Mouse (Mus musculus): ENCODE measurements at regions not wholly inside any gene's neighbourhood (a gene's known extent, or its start where the extent isn't known, plus 50 kb on each side); places are given as distances from the start of the nearest gene placed in this dataset.

- no peak for DNase-seq (ENCODE audit: inconsistent ontology term)
Observed at GRCm38 (mm10) chr9:83273361-83273975, 127.0 kb upstream of the Hmgn3 start.

GRCm38 (mm10) chr9:83265736-83266135 lies 119.3 kb upstream of the Hmgn3 start:
- peak; percentile 16 for DNase-seq (ENCODE audit: inconsistent ontology term)

GRCm38 (mm10) chr9:83259511-83259910 lies 113.0 kb upstream of the Hmgn3 start:
- DNase-seq (ENCODE audit: inconsistent ontology term): no peak

GRCm38 (mm10) chr9:83258986-83259385 lies 112.5 kb upstream of the Hmgn3 start:
- DNase-seq (ENCODE audit: inconsistent ontology term): no peak

GRCm38 (mm10) chr9:83258476-83258875 lies 112.0 kb upstream of the Hmgn3 start:
- no peak for DNase-seq (ENCODE audit: inconsistent ontology term)

GRCm38 (mm10) chr9:83254356-83254755 lies 107.9 kb upstream of the Hmgn3 start:
- DNase-seq (ENCODE audit: inconsistent ontology term): no peak

- DNase-seq (ENCODE audit: inconsistent ontology term): no peak
Observed at GRCm38 (mm10) chr9:83253789-83254188, 107.3 kb upstream of the Hmgn3 start.

GRCm38 (mm10) chr9:83251793-83252192 lies 105.3 kb upstream of the Hmgn3 start:
- DNase-seq (ENCODE audit: inconsistent ontology term): no peak

GRCm38 (mm10) chr9:83249871-83250270 lies 103.4 kb upstream of the Hmgn3 start:
- no peak for DNase-seq (ENCODE audit: inconsistent ontology term)

GRCm38 (mm10) chr9:83248164-83248730 lies 101.8 kb upstream of the Hmgn3 start:
- DNase-seq (ENCODE audit: inconsistent ontology term): no peak

- DNase-seq (ENCODE audit: inconsistent ontology term): no peak
Observed at GRCm38 (mm10) chr9:83247066-83247668, 100.7 kb upstream of the Hmgn3 start.

GRCm38 (mm10) chr9:83241119-83241518 lies 94.6 kb upstream of the Hmgn3 start:
- DNase-seq (ENCODE audit: inconsistent ontology term): no peak

GRCm38 (mm10) chr9:83239097-83239496 lies 92.6 kb upstream of the Hmgn3 start:
- DNase-seq (ENCODE audit: inconsistent ontology term): no peak

- no peak for DNase-seq (ENCODE audit: inconsistent ontology term)
Observed at GRCm38 (mm10) chr9:83221866-83222265, 75.4 kb upstream of the Hmgn3 start.

- DNase-seq (ENCODE audit: inconsistent ontology term): no peak
Observed at GRCm38 (mm10) chr9:83202583-83202982, 56.1 kb upstream of the Hmgn3 start.

- DNase-seq (ENCODE audit: inconsistent ontology term): no peak
Observed at GRCm38 (mm10) chr9:83199771-83200170, 53.3 kb upstream of the Hmgn3 start.

GRCm38 (mm10) chr9:83199176-83199575 lies 52.7 kb upstream of the Hmgn3 start:
- no peak for DNase-seq (ENCODE audit: inconsistent ontology term)

GRCm38 (mm10) chr9:83197013-83197412 lies 50.5 kb upstream of the Hmgn3 start:
- no peak for DNase-seq (ENCODE audit: inconsistent ontology term)

All from Muller cell, postnatal 12 days (primary cell).